Mouse (Mus musculus): Measurements from ENCODE around the gene Miga2.

- no peak for TF ChIP-seq CTCF (conservative IDR thresholded peaks at IDR 0.05; ENCODE audit: insufficient read depth, insufficient read length, low read depth, low read length)
- no peak for TF ChIP-seq POLR2A (IDR thresholded peaks at IDR 0.05; ENCODE audit: low read depth, low read length)
Measured at GRCm38 (mm10) chr2:30381377-30381725, 17.3 kb downstream of the Miga2 start.

All from kidney, adult 2 months (tissue).